Mouse (Mus musculus): ENCODE results near the gene Neto2. TPM values are rescaled to one million over a fixed set of nuclear protein-coding genes. Genes with fewer than 3 reads are reported as not detected.

Neto2 gene
- 1 to 10 TPM; 1.5 to 1.7 TPM for polyA plus RNA-seq (2017; shearing (Covaris generic))

GRCm38 (mm10) chr8:85700751-85701351 lies at the start of gene Neto2:
Neto2 (minus strand) TSS chr8:85700924.

Other genes with a start within 250 kb of the Neto2 start
- 1 to 10 TPM; 1.3 to 6.7 TPM for gene Gpt2, start 208.3 kb downstream of the Neto2 start, polyA plus RNA-seq (2017; shearing (Covaris generic))
- gene Dnaja2, start 145.6 kb downstream of the Neto2 start, polyA plus RNA-seq (2017; shearing (Covaris generic)): 100 to 1,000 TPM; 229 to 232 TPM
- gene Itfg1, start 140.0 kb upstream of the Neto2 start, polyA plus RNA-seq (2017; shearing (Covaris generic)): 10 to 100 TPM; 55.5 to 68.2 TPM
- 10 to 100 TPM; 21.5 to 27.4 TPM for gene Phkb, start 140.0 kb upstream of the Neto2 start, polyA plus RNA-seq (2017; shearing (Covaris generic))